In the genomic region with DNA sequence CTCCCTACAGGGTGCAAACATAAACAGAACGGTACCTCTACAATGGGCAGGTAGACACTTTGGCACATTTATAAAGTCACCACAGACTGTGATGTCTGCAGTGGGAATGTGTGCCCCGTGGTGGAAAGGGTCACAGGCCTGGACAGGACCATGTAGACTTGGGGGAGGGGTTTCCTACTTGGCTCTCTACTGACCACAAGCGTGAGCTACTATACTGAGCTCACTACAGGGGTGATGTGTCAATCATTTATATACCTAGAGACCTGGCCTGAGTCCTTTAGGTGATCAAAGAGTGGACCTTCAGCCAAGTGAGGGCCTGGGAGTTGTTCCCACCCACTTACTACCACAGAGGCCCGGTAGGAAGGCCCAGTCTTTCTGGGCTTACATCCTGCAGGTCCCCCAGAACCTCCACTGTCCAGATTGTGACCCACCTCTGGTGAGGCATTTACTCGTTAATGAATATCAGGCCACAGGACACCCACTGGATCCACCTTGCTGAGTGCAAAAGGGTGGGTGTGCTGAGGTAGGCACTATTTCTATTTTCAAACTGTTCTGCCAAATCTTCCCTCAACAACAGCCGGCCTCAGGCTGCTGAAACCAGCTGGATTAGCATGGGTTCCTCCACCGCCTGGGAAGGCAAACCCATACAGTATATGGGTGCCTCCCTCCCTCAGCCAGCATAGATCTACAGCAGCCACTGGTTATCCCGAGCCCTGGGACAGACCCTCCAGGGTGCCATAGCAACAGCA, we compare ENCODE assay signal across 9 mouse cellular contexts. TPM values are rescaled to one million over a fixed set of nuclear protein-coding genes. Genes with fewer than 3 reads are reported as not detected.
A peak's percentile ranks its signal among the peaks of the same experiment; 100 is the strongest.
DNase-seq lines count a peak whose midpoint lies in the region; ATAC-seq and TF ChIP-seq lines count a peak whose summit lies in the region.
"Had no signal": no experiment of that assay in that cellular context is flagged by ENCODE, and none has a peak within 500 bp of the region (broad histone marks: within the 10 kb centered on the region; RNA-seq: fewer than 3 reads in every experiment).

No protein-coding gene starts in this region.

- peak overlapping the region; percentile 60 for H3K27ac ChIP-seq in heart, embryonic 11.5 days (ENCODE audit: low read depth, low read length)
- H3K27ac ChIP-seq in midbrain, embryonic 13.5 days: no peak overlapping the region
- H3K27ac ChIP-seq in midbrain, postnatal 0 days (ENCODE audit: low read depth, low read length): no peak overlapping the region
- H3K27ac ChIP-seq in liver, postnatal 0 days (ENCODE audit: low read depth): peak overlapping the region; percentile 78

- peak overlapping the region; percentile 11; the same call in 1 of the 2 replicates for H3K4me2 ChIP-seq in heart, embryonic 11.5 days
- no peak overlapping the region for H3K4me2 ChIP-seq in midbrain, embryonic 13.5 days (replicated peaks)
- no peak overlapping the region for H3K4me2 ChIP-seq in midbrain, postnatal 0 days (ENCODE audit: low read depth, low read length, poor library complexity, severe bottlenecking)
- H3K4me2 ChIP-seq in liver, postnatal 0 days (ENCODE audit: low read depth, low read length): no peak overlapping the region

- no peak for TF ChIP-seq EP300 in liver, postnatal 0 days (IDR thresholded peaks at IDR 0.05; ENCODE audit: low read depth)

- no peak overlapping the region for H3K4me3 ChIP-seq in heart, embryonic 11.5 days (ENCODE audit: low read depth, low read length)
- H3K4me3 ChIP-seq in midbrain, embryonic 13.5 days (replicated peaks): no peak overlapping the region
- no peak overlapping the region for H3K4me3 ChIP-seq in midbrain, postnatal 0 days (ENCODE audit: low read depth, low read length)
- no peak overlapping the region for H3K4me3 ChIP-seq in liver, postnatal 0 days (ENCODE audit: low read depth, low read length)

- peaks cover 10% of the 10 kb centered on the region for H3K36me3 ChIP-seq in heart, embryonic 11.5 days (ENCODE audit: control insufficient read depth, insufficient read depth, low read length)
- H3K36me3 ChIP-seq in midbrain, embryonic 13.5 days: peaks cover 70% of the 10 kb centered on the region
- H3K36me3 ChIP-seq in midbrain, postnatal 0 days (ENCODE audit: insufficient read depth, low read length): peaks cover 46% of the 10 kb centered on the region
- peaks cover 15% of the 10 kb centered on the region for H3K36me3 ChIP-seq in liver, postnatal 0 days (replicated peaks; ENCODE audit: insufficient read depth, low read length)

- no peaks in the 10 kb centered on the region for H3K9me3 ChIP-seq in heart, embryonic 11.5 days (replicated peaks; ENCODE audit: control insufficient read depth, low read length)
- no peaks in the 10 kb centered on the region for H3K9me3 ChIP-seq in midbrain, embryonic 13.5 days
- no peaks in the 10 kb centered on the region for H3K9me3 ChIP-seq in midbrain, postnatal 0 days (ENCODE audit: low read length)
- H3K9me3 ChIP-seq in liver, postnatal 0 days (ENCODE audit: low read length): no peaks in the 10 kb centered on the region

- H3K4me1 ChIP-seq in heart, embryonic 11.5 days (ENCODE audit: control insufficient read depth, insufficient read depth, low read length): peaks cover 32% of the 10 kb centered on the region
- no peaks in the 10 kb centered on the region for H3K4me1 ChIP-seq in midbrain, embryonic 13.5 days (replicated peaks)
- H3K4me1 ChIP-seq in midbrain, postnatal 0 days (ENCODE audit: insufficient read depth, low read length): no peaks in the 10 kb centered on the region
- H3K4me1 ChIP-seq in liver, postnatal 0 days (ENCODE audit: insufficient read depth): peaks cover 55% of the 10 kb centered on the region

- TF ChIP-seq CTCF in midbrain, postnatal 0 days (IDR thresholded peaks at IDR 0.05): no peak
- no peak for TF ChIP-seq CTCF in liver, postnatal 0 days (IDR thresholded peaks at IDR 0.05; ENCODE audit: low read depth)

- 0 out of 2 replicates have a peak overlapping the region, but pooled peaks have one; percentile 43 for H3K9ac ChIP-seq in heart, embryonic 11.5 days (ENCODE audit: low read depth, low read length)
- H3K9ac ChIP-seq in midbrain, embryonic 13.5 days (replicated peaks): no peak overlapping the region
- no peak overlapping the region for H3K9ac ChIP-seq in midbrain, postnatal 0 days (replicated peaks; ENCODE audit: low read length, poor library complexity, severe bottlenecking)
- H3K9ac ChIP-seq in liver, postnatal 0 days (replicated peaks): 0 out of 2 replicates have a peak overlapping the region, but pooled peaks have one; percentile 2

- intact Hi-C loops in heart, postnatal 10 days (cut with DNase I): no loop called here

- no peak for DNase-seq in heart, postnatal 10 days
- no peak for DNase-seq in midbrain, postnatal 0 days (ENCODE audit: low spot score)
- peak; percentile 62 for DNase-seq in kidney, adult 18-20 months
- no peak for DNase-seq in liver, postnatal 0 days
- DNase-seq in urinary bladder, postnatal 36 days (ENCODE audit: low spot score in 2 of 2): no peak
- DNase-seq in embryo, embryonic 10 days (ENCODE audit: low spot score): no peak
- DNase-seq: adrenal gland, adult 2 months had no signal

- ATAC-seq in heart, embryonic 11.5 days (replicated peaks; ENCODE audit: insufficient number of reproducible peaks, low FRiP score, low TSS enrichment): peak; percentile 53; the same call in 1 of the 2 replicates
- peak; percentile 63 for ATAC-seq in midbrain, embryonic 13.5 days
- no peak for ATAC-seq in midbrain, postnatal 0 days (ENCODE audit: low FRiP score)
- ATAC-seq in liver, postnatal 0 days: peak; percentile 34

- no peaks in the 10 kb centered on the region for H3K27me3 ChIP-seq in heart, embryonic 11.5 days (ENCODE audit: control insufficient read depth, insufficient read depth, low read length)
- no peaks in the 10 kb centered on the region for H3K27me3 ChIP-seq in midbrain, embryonic 13.5 days
- no peaks in the 10 kb centered on the region for H3K27me3 ChIP-seq in midbrain, postnatal 0 days (ENCODE audit: insufficient read depth, low read length)
- H3K27me3 ChIP-seq in liver, postnatal 0 days (ENCODE audit: insufficient read depth, low read length): no peaks in the 10 kb centered on the region

- 68% methylated on average over 8 of the region's 8 CpGs for WGBS in heart, embryonic 11.5 days (ENCODE audit: insufficient replicate concordance)
- 86% methylated on average over 8 of the region's 8 CpGs for WGBS in midbrain, embryonic 13.5 days
- WGBS in midbrain, postnatal 0 days: 81% methylated on average over 8 of the region's 8 CpGs
- WGBS in liver, postnatal 0 days (ENCODE audit: insufficient replicate concordance): 61% methylated on average over 8 of the region's 8 CpGs

RNA-seq across cellular contexts. Expression of gene Klf2, which starts 34.3 kb away (rescaled TPM):
- polyA plus RNA-seq in heart, embryonic 11.5 days (2014; fragmentation: Nextera tagmentation; extraction: Ambion mirVana): 16.7 and 17.7 TPM in 2 replicates
- 10 to 100 TPM; 69.7 to 82.8 TPM for total RNA-seq in heart, postnatal 10 days (2021)
- polyA plus RNA-seq in midbrain, embryonic 13.5 days (2015; fragmentation: Nextera tagmentation; extraction: Ambion mirVana): 2.7 and 4.3 TPM in 2 replicates
- total RNA-seq in midbrain, postnatal 0 days (2014; rRNA removed): 5.3 and 7.8 TPM in 2 replicates
- 9.8 and 10.5 TPM in 2 replicates for polyA plus RNA-seq in midbrain, postnatal 0 days (2015; fragmentation: Nextera tagmentation; extraction: Ambion mirVana)
- polyA plus RNA-seq in liver, postnatal 0 days (2015; fragmentation: Nextera tagmentation; extraction: Ambion mirVana): 5.6 and 7.4 TPM in 2 replicates

RNA-seq across cellular contexts. Expression of gene Gm10282, which starts 48.1 kb away (rescaled TPM):
- 22.5 and 25.2 TPM in 2 replicates for polyA plus RNA-seq in heart, embryonic 11.5 days (2014; fragmentation: Nextera tagmentation; extraction: Ambion mirVana)
- total RNA-seq in heart, postnatal 10 days (2021): 10 to 100 TPM; 15.9 to 19.4 TPM
- 19.3 and 19.8 TPM in 2 replicates for polyA plus RNA-seq in midbrain, embryonic 13.5 days (2015; fragmentation: Nextera tagmentation; extraction: Ambion mirVana)
- 2.4 and 3.9 TPM in 2 replicates for total RNA-seq in midbrain, postnatal 0 days (2014; rRNA removed)
- polyA plus RNA-seq in midbrain, postnatal 0 days (2015; fragmentation: Nextera tagmentation; extraction: Ambion mirVana): 9.0 and 10.2 TPM in 2 replicates
- polyA plus RNA-seq in liver, postnatal 0 days (2015; fragmentation: Nextera tagmentation; extraction: Ambion mirVana): 6.3 and 6.4 TPM in 2 replicates

Comparison
In these comparisons a context has a peak if more than half of its experiments do, and no peak if none do; other contexts are left out.
1. H3K27ac ChIP-seq: peak in heart, embryonic 11.5 days (single experiment) and liver, postnatal 0 days (single experiment); none in midbrain, embryonic 13.5 days (single experiment) and midbrain, postnatal 0 days (single experiment).
2. H3K9ac ChIP-seq: peak in heart, embryonic 11.5 days (single experiment) and liver, postnatal 0 days (single experiment); none in midbrain, embryonic 13.5 days (single experiment) and midbrain, postnatal 0 days (single experiment).